Mouse (Mus musculus) small intestine, adult 2 months (tissue): ENCODE data around the gene AL732309.1.

ENCODE experiments used
- CTCF ChIP-seq: fragments of 200-500 bp; IDR thresholded peaks from 2 replicates; pipeline ENCODE4 v1.5.1; 2012; ENCODE audit warnings: low read depth, mild to moderate bottlenecking, control low read depth, inconsistent platforms, low read length, moderate library complexity, mixed read lengths; ENCODE audit not compliant: insufficient replicate concordance, insufficient read length; ENCODE audit errors: extremely low read depth
- POLR2A ChIP-seq: fragments of 200-500 bp; IDR thresholded peaks from 2 replicates; pipeline ENCODE4 v1.6.1; 2012; ENCODE audit warnings: low read depth, mild to moderate bottlenecking, control low read depth, inconsistent platforms, low read length, moderate library complexity

DNA sequence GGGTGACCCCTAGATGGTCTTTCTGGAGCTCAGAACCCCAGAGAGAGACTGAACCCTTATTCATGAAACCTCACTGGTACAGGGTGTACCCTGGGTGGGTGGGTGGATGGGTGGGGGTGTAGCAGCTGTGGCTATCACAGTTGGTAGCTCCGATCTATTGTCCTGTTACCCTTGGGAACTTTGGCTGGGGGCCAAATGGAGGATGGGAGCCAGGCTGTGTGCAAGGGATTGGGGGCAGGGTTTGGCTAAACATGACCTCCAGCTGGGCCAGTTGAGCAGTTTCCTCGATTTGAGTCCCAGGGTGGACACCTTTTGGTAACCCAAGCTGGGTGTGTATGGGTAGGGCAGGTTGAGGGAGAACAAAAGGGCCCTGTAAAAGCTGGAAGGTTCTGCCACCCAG is 20.1 kb upstream of the AL732309.1 start:
- TF ChIP-seq CTCF: no peak
- no peak for TF ChIP-seq POLR2A
